Mouse (Mus musculus) limb, embryonic 11.5 days (tissue): ENCODE data around the gene Lhfpl2. TPM values are rescaled to one million over a fixed set of nuclear protein-coding genes. Genes with fewer than 3 reads are reported as not detected.
A peak's percentile ranks its signal among the peaks of the same experiment; 100 is the strongest.
"Not testable (repeated sequence)": the region's sequence is repeated elsewhere in the genome, so short reads cannot be mapped to it uniquely, and the experiment has no call there.

Source experiments
- ATAC-seq: fragments of 200-750 bp; cut with Nextera tagmentation; 2 replicates; pipeline ENCODE4 v1.8.0; 2017; ENCODE audit warnings: low read depth; ENCODE audit not compliant: insufficient number of reproducible peaks, low FRiP score, low TSS enrichment
- DNase-seq: peaks from one replicate; pipeline ENCODE4 v3.0.0-alpha.2; 2015; ENCODE audit warnings: low spot score
- H3K27ac ChIP-seq: fragments of 300-500 bp; sonication (generic); replicated peaks from 2 replicates; pipeline ENCODE4 v1.5.1; 2014; ENCODE audit warnings: low read depth, mild to moderate bottlenecking, low read length
- H3K27me3 ChIP-seq: fragments of 300-500 bp; sonication (generic); 2 replicates; pipeline ENCODE4 v1.6.1; 2014; ENCODE audit warnings: mild to moderate bottlenecking, low read length, mixed read lengths; ENCODE audit not compliant: control insufficient read depth, insufficient read depth
- H3K36me3 ChIP-seq: fragments of 300-500 bp; sonication (generic); 2 replicates; pipeline ENCODE4 v1.6.1; 2014; ENCODE audit warnings: mild to moderate bottlenecking, low read length, moderate library complexity, mixed read lengths; ENCODE audit not compliant: control insufficient read depth, insufficient read depth
- H3K4me1 ChIP-seq: fragments of 300-500 bp; sonication (generic); 2 replicates; pipeline ENCODE4 v1.6.1; 2014; ENCODE audit warnings: low read length, mixed read lengths; ENCODE audit not compliant: control insufficient read depth, insufficient read depth
- H3K4me2 ChIP-seq: fragments of 300-500 bp; sonication (generic); 2 replicates; pipeline ENCODE4 v1.6.1; 2014; ENCODE audit warnings: low read depth, mild to moderate bottlenecking, moderate library complexity; ENCODE audit not compliant: severe bottlenecking
- H3K4me3 ChIP-seq: fragments of 300-500 bp; sonication (generic); 2 replicates; pipeline ENCODE4 v1.5.1; 2014; ENCODE audit warnings: low read depth, low read length
- H3K9ac ChIP-seq: fragments of 300-500 bp; sonication (generic); 2 replicates; pipeline ENCODE4 v1.6.1; 2014; ENCODE audit warnings: mild to moderate bottlenecking, low read length
- H3K9me3 ChIP-seq: fragments of 300-500 bp; sonication (generic); 2 replicates; pipeline ENCODE4 v1.6.1; 2016; ENCODE audit warnings: low read length; ENCODE audit not compliant: control insufficient read depth
- WGBS: fragments of 180-500 bp; shearing (Covaris S2); extraction: QIAGEN DNeasy Blood & Tissue Kit; methylation state at CpG from one replicate; pipeline ENCODE4 v1.1.7; 2014; 5-methylcytosine and 5-hydroxymethylcytosine counted together
- polyA plus RNA-seq: library from polyadenylated mRNA; unstranded; fragments of >200 nt; fragmentation: Nextera tagmentation; extraction: Ambion mirVana; gene quantifications from 2 replicates; pipeline ENCODE4 v1.2.1, GENCODE M21; 2014

Gene Lhfpl2
- polyA plus RNA-seq = 37.4 and 40.8 TPM in 2 replicates

GRCm38 (mm10) chr13:94057563-94058560 lies at the start of gene Lhfpl2:
Gene Lhfpl2 (plus strand): TSS chr13:94057796.
- Histone ChIP-seq H3K4me3 (peak within 1 kb of the TSS; percentile 90), H3K4me2 (peak within 1 kb of the TSS; percentile 68), H3K27me3 (no peaks in the 10 kb centered on the region), H3K9me3 (no peaks in the 10 kb centered on the region), H3K27ac (peak within 1 kb of the TSS; percentile 86), H3K9ac (peak within 1 kb of the TSS; percentile 95), H3K36me3 (no peaks in the 10 kb centered on the region), H3K4me1 (peaks cover 18% of the 10 kb centered on the region)
- under 1% methylated on average over 72 of the region's 85 CpGs for WGBS
- ATAC-seq (peak; percentile 86), DNase-seq (peak; percentile 86)

GRCm38 (mm10) chr13:94011996-94012575 lies 45.5 kb upstream of the Lhfpl2 start:
- H3K27me3 ChIP-seq = no peaks in the 10 kb centered on the region
- no peak overlapping the region for H3K27ac ChIP-seq
- no peak overlapping the region for H3K4me3 ChIP-seq
- DNase-seq (no peak), ATAC-seq (no peak)
- H3K4me1 ChIP-seq = peaks cover 7% of the 10 kb centered on the region; the same call in 1 of the 2 replicates
- H3K36me3 ChIP-seq = no peaks in the 10 kb centered on the region
- no peak overlapping the region for H3K9ac ChIP-seq
- no peaks in the 10 kb centered on the region for H3K9me3 ChIP-seq
- no peak overlapping the region for H3K4me2 ChIP-seq
- WGBS = 96% methylated on average over 4 of the region's 4 CpGs

DNA sequence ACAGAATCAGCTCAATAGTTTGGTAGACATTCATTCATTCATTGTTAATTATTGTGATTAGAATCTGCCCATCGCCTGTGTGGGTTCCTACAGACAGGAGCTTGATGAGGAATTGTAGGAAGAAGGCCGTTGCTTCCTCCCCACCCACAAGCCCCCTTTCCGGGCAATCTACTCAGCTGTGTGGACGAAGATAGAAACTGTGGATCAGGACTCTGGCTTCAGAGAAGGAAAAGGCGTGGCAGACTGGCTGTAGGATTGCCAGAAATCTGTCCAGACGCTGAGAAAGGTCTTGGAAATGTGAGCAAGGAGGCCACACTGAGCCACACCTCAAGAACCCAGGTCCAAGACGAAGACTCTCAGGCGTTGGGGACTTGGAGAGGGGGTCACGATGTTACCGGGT lies 43.6 kb upstream of the Lhfpl2 start:
- no peak for DNase-seq
- ATAC-seq = no peak
- no peak overlapping the region for H3K27ac ChIP-seq
- H3K9me3 ChIP-seq = no peaks in the 10 kb centered on the region
- no peaks in the 10 kb centered on the region for H3K27me3 ChIP-seq
- no peak overlapping the region for H3K9ac ChIP-seq
- H3K4me3 ChIP-seq = no peak overlapping the region
- no peak overlapping the region for H3K4me2 ChIP-seq
- 82% methylated on average over 10 of the region's 10 CpGs for WGBS
- peaks cover 7% of the 10 kb centered on the region; the same call in 1 of the 2 replicates for H3K4me1 ChIP-seq
- no peaks in the 10 kb centered on the region for H3K36me3 ChIP-seq

- H3K36me3 ChIP-seq, H3K27me3 ChIP-seq, H3K4me2 ChIP-seq, H3K27ac ChIP-seq, DNase-seq, ATAC-seq, H3K4me3 ChIP-seq, H3K9me3 ChIP-seq, H3K4me1 ChIP-seq, H3K9ac ChIP-seq: not testable (repeated sequence)
- 78% methylated on average over 8 of the region's 13 CpGs for WGBS
Observed at GRCm38 (mm10) chr13:94024575-94024974, 33.0 kb upstream of the Lhfpl2 start.

- DNase-seq = no peak
- H3K4me1 ChIP-seq = peaks cover 8% of the 10 kb centered on the region; the same call in 1 of the 2 replicates
- no peak overlapping the region for H3K4me2 ChIP-seq
- H3K36me3 ChIP-seq = no peaks in the 10 kb centered on the region
- ATAC-seq = no peak
- no peak overlapping the region for H3K9ac ChIP-seq
- H3K27me3 ChIP-seq = no peaks in the 10 kb centered on the region
- H3K4me3 ChIP-seq = no peak overlapping the region
- H3K9me3 ChIP-seq = no peaks in the 10 kb centered on the region
- 79% methylated on average over 10 of the region's 10 CpGs for WGBS
- no peak overlapping the region for H3K27ac ChIP-seq
Observed at GRCm38 (mm10) chr13:94029147-94029546, 28.4 kb upstream of the Lhfpl2 start.

GRCm38 (mm10) chr13:94030551-94030950 lies 27.0 kb upstream of the Lhfpl2 start:
- no peaks in the 10 kb centered on the region for H3K9me3 ChIP-seq
- ATAC-seq = no peak

DNA sequence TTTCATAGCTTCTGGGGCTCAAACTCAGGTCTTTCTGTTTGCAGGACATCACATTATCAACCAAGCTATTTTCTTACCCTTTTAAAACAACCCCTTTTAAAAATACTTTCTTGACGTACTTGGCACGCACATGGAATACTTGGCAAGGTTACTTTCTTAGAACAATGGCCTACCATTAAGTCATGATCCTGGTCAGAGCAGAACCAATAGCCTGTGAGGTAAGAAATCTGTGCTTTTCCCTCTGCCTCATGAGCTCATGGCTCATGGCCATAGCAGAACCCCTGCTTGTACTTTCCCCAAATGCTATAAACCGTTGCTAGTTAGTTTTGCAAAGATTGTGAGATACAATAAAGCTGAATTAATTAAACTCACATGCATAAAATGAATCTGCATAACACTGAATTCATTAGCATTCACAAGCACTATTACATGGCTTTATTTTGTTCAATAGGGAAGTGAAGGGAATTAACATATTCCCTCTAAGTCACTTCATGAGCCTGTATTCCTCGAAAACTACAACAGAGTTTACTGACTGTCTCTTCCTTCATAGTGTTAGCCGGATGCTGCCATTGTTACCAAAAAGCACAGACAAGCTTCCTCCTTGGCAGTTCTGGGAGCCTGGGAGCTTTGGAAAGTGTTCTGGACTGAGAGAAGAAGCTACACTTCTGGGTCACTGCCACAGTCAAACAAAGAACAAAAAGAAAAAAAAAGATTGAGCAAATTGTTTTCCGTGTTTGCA lies 20.1 kb upstream of the Lhfpl2 start:
- Histone ChIP-seq H3K4me3 (no peak overlapping the region), H3K27ac (no peak overlapping the region), H3K9me3 (no peaks in the 10 kb centered on the region), H3K4me2 (no peak overlapping the region), H3K27me3 (no peaks in the 10 kb centered on the region), H3K36me3 (no peaks in the 10 kb centered on the region), H3K4me1 (no peaks in the 10 kb centered on the region), H3K9ac (no peak overlapping the region)
- ATAC-seq (no peak), DNase-seq (no peak)
- WGBS = 64% methylated on average over 6 of the region's 6 CpGs

More at GRCm38 (mm10) chr13:94030551-94030950, 27.0 kb upstream of the Lhfpl2 start:
- no peaks in the 10 kb centered on the region for H3K36me3 ChIP-seq
- H3K9ac ChIP-seq = no peak overlapping the region
- H3K27ac ChIP-seq = no peak overlapping the region
- H3K4me1 ChIP-seq = peaks cover 8% of the 10 kb centered on the region; the same call in 1 of the 2 replicates
- DNase-seq = no peak
- no peaks in the 10 kb centered on the region for H3K27me3 ChIP-seq
- WGBS = 84% methylated on average over 2 of the region's 2 CpGs
- no peak overlapping the region for H3K4me3 ChIP-seq
- no peak overlapping the region for H3K4me2 ChIP-seq

- 33% methylated on average over 2 of the region's 2 CpGs for WGBS
- H3K9ac ChIP-seq = no peak overlapping the region
- H3K27ac ChIP-seq = no peak overlapping the region
- no peak for ATAC-seq
- no peaks in the 10 kb centered on the region for H3K36me3 ChIP-seq
- no peaks in the 10 kb centered on the region for H3K27me3 ChIP-seq
- no peaks in the 10 kb centered on the region for H3K9me3 ChIP-seq
- H3K4me1 ChIP-seq = no peaks in the 10 kb centered on the region
- no peak overlapping the region for H3K4me2 ChIP-seq
- no peak for DNase-seq
- no peak overlapping the region for H3K4me3 ChIP-seq
Observed at GRCm38 (mm10) chr13:94038052-94038340, 19.6 kb upstream of the Lhfpl2 start.
